Mouse (Mus musculus) kidney, adult 18-20 months (tissue): ENCODE results near the gene Akp3.

Experiments used
- DNase-seq: peaks from one replicate; pipeline ENCODE4 v3.0.0; 2021

Gene Akp3

GRCm38 (mm10) chr1:87124673-87125072 is at the start of gene Akp3:
Gene Akp3 (plus strand): TSS chr1:87124973.
- DNase-seq: no peak

- no peak for DNase-seq
Observed at GRCm38 (mm10) chr1:87086196-87086595, 38.6 kb upstream of the Akp3 start.

GRCm38 (mm10) chr1:87086964-87087363 is 37.8 kb upstream of the Akp3 start:
- DNase-seq: no peak

- no peak for DNase-seq
Observed at GRCm38 (mm10) chr1:87089251-87089650, 35.5 kb upstream of the Akp3 start.

- DNase-seq: no peak
Observed at GRCm38 (mm10) chr1:87089828-87090227, 34.9 kb upstream of the Akp3 start, which contains the start of gene Alppl2. Gene Alppl2 (minus strand): TSS chr1:87089928.

GRCm38 (mm10) chr1:87095642-87096041 is 29.1 kb upstream of the Akp3 start:
- no peak for DNase-seq

- peak; percentile 71 for DNase-seq
Observed at GRCm38 (mm10) chr1:87098358-87098975, 26.3 kb upstream of the Akp3 start.

GRCm38 (mm10) chr1:87101411-87101810 is 23.4 kb upstream of the Akp3 start, which contains the start of gene Alpi:
Gene Alpi (minus strand): TSS chr1:87101606.
- DNase-seq: no peak

GRCm38 (mm10) chr1:87102114-87102513 is 22.7 kb upstream of the Akp3 start:
- DNase-seq: no peak

- no peak for DNase-seq
Observed at GRCm38 (mm10) chr1:87103936-87104335, 20.8 kb upstream of the Akp3 start.

- DNase-seq: no peak
Observed at GRCm38 (mm10) chr1:87106536-87106935, 18.2 kb upstream of the Akp3 start.

GRCm38 (mm10) chr1:87108564-87108963 is 16.2 kb upstream of the Akp3 start:
- DNase-seq: no peak

- DNase-seq: peak; percentile 46
Observed at GRCm38 (mm10) chr1:87111719-87112354, 12.9 kb upstream of the Akp3 start.

- no peak for DNase-seq
Observed at GRCm38 (mm10) chr1:87114784-87115183, 10.0 kb upstream of the Akp3 start.

- DNase-seq: no peak
Observed at GRCm38 (mm10) chr1:87127206-87128030, 2.6 kb downstream of the Akp3 start.

- DNase-seq: no peak
Observed at GRCm38 (mm10) chr1:87131803-87132202, 7.0 kb downstream of the Akp3 start.

- DNase-seq: no peak
Observed at GRCm38 (mm10) chr1:87141550-87141949, 16.8 kb downstream of the Akp3 start.

- DNase-seq: no peak
Observed at GRCm38 (mm10) chr1:87142456-87142855, 17.7 kb downstream of the Akp3 start.

- DNase-seq: no peak
Observed at GRCm38 (mm10) chr1:87143141-87143540, 18.4 kb downstream of the Akp3 start.

GRCm38 (mm10) chr1:87149422-87149821 is 24.6 kb downstream of the Akp3 start:
- no peak for DNase-seq

GRCm38 (mm10) chr1:87151286-87151685 is 26.5 kb downstream of the Akp3 start:
- no peak for DNase-seq

GRCm38 (mm10) chr1:87153776-87154500 is 29.2 kb downstream of the Akp3 start:
- DNase-seq: no peak

- DNase-seq: no peak
Observed at GRCm38 (mm10) chr1:87154501-87155120, 29.8 kb downstream of the Akp3 start.
